Mouse (Mus musculus) gastrocnemius, adult 18-20 months (tissue): Measurements from ENCODE around the gene Map4k5. TPM values are rescaled to one million over a fixed set of nuclear protein-coding genes. Genes with fewer than 3 reads are reported as not detected.

Experiments used
- DNase-seq: peaks from one replicate; pipeline ENCODE4 v3.0.0; 2021; ENCODE audit warnings: low spot score
- total RNA-seq, 2 experiments: library from RNA; stranded (reverse); gene quantifications; 2 replicates each; pipeline ENCODE4 v1.2.3; 2021

Map4k5 gene
- total RNA-seq, 2 experiments from 2014 or later = 21.9 to 23.2 TPM

GRCm38 (mm10) chr12:69845722-69846121 lies 47.3 kb downstream of the Map4k5 start:
- no peak for DNase-seq

- DNase-seq = no peak
These were observed 49.2 kb downstream of the Map4k5 start for GRCm38 (mm10) chr12:69843531-69844445.

GRCm38 (mm10) chr12:69838376-69838775 lies 54.6 kb downstream of the Map4k5 start:
- no peak for DNase-seq

DNA sequence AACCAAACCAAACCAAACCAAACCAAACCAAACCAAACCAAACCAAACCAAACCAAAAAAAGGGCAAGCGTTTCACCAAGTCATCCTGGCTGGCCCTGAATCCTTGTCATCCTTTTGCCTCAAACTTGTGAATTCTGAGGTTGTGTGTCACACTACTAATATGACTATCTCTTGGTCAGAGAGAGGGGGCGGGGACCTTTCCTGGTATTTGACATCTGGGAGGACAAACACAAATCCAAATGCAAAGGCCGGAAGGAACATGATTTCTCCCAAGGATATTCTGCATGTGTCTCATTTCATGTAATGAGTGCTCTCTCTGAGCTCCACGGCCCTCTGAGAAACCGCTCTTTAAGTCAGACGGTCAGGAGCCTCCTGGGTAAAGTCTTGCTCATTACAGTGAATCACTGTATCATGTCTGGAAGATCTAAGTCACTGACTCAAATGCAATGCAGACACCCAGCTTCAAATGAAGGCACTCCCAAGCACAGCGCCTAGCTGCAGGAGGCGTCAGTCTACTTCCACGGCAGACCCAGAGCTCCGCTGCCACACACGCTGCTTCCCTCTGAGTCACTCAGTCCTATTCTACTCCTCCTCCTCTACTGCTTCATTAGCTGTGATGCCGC lies 58.9 kb downstream of the Map4k5 start:
- DNase-seq = no peak

DNA sequence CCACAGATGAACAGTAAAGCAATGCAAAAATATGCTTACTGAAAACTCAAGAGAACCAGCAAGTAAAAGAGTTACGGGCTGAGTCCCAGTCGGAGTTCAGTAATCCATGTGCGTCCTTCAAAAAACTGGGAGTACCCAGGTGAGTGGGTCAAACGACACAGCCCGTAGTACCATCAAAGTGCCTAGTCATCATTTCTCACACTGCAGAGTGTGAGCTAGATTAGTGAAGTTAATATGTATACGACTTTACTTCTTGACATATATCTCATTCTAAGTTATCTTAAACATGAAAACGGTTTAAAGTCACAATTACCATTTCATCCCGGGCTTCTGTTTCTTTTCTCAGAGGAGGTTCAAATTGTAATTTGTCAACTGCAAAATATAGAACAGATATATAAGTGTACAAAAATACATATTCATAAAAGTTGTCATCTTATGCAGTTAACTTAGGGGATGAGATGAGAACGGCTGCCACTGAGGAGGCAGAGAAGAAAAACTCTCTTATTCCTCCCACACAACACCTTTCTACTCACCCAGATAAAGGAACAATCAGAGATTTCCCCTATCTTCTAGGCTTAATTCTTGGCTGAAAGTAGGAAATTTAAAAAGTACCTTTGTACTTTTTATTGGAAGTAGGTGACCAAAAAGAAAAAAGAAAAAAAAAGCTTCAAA lies 61.6 kb downstream of the Map4k5 start:
- DNase-seq = no peak

DNA sequence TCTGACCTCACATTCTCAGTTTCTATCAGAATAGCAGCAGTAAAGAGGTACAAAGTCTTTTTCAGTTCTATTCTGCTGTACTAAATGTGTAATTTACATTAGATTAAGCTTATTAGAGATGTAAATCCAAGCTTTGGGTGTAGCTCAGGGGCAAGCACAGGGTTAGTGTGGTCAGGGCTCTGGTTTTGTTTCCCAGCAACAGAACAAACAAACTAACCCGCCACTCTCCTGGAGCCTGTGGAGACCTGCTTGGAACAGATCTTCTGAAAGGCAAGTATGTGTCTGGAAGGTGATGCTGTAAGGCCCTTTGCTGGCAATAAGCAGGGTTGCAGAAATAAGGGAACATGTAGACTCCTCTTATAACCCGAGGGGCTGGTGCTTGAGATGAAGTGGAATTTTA lies 64.8 kb downstream of the Map4k5 start:
- DNase-seq = no peak

GRCm38 (mm10) chr12:69824881-69825597 lies 68.0 kb downstream of the Map4k5 start:
- no peak for DNase-seq

DNA sequence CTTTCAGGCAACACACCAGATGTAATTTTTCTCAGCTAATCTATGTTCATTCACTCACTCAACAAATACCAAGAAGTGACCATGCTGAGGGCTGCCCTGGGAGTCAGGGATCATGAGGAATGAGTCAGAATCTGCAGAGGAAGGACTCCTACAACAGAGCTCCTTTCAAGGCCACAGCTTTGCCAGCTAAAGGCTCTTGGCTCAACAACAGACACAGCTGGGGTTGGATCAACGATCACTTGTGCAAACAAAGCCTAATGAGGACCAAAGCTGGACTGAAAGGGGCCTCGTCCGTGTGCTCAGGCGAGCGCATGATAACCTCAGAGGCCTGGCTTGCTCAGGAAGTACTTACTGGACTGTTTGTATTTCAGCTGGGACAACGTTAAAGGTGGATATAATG lies 78.7 kb downstream of the Map4k5 start:
- peak; percentile 36 for DNase-seq

GRCm38 (mm10) chr12:69813596-69813995 lies 79.4 kb downstream of the Map4k5 start:
- no peak for DNase-seq

DNA sequence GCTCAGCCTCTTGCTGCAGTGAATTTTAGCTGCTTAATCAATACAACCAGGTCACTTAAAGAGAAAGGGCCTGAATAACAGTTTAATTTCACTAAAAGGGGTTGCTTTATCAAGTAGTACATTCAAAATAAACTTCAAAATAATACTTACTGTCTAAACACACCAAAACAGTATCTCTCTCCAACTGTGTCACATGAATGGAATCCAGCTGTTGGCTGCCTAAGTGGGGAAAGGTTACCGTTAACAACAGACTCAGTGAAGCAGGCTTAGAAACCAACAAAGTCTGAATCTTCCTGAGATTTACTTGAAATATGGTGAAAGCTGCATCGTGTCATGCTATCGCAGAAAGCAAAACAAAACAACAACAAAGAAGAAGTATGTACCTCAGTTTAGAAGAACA lies 80.0 kb downstream of the Map4k5 start:
- peak; percentile 25 for DNase-seq

DNA sequence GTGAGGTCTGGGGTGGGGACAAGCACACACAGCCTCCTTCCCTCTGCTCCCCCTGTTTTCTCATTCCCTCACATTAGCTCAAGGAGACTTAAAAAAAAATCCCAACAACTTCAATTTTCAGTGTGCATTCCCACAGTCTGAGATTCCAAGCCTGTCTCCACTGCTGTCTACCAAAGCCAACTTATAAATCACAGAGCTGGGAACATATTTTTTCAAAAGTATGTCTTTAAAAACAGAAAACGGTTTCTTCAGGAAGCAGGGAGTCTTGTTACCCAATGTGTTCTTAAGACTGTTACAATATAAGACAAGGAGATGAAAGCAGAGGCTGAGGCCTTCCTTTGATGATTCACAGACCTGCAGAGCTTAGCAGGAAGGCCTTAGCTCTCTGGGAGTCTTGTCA lies 81.0 kb downstream of the Map4k5 start:
- DNase-seq = no peak

- DNase-seq = no peak
These were observed 83.6 kb downstream of the Map4k5 start for GRCm38 (mm10) chr12:69809439-69809838.

GRCm38 (mm10) chr12:69807399-69807985 lies 85.5 kb downstream of the Map4k5 start:
- DNase-seq = no peak

- no peak for DNase-seq
These were observed 87.9 kb downstream of the Map4k5 start for GRCm38 (mm10) chr12:69805148-69805547.

GRCm38 (mm10) chr12:69804393-69805070 lies 88.5 kb downstream of the Map4k5 start:
- no peak for DNase-seq

GRCm38 (mm10) chr12:69803196-69803595 lies 89.8 kb downstream of the Map4k5 start:
- no peak for DNase-seq

- DNase-seq = no peak
These were observed 92.4 kb downstream of the Map4k5 start for GRCm38 (mm10) chr12:69800586-69800985.

DNA sequence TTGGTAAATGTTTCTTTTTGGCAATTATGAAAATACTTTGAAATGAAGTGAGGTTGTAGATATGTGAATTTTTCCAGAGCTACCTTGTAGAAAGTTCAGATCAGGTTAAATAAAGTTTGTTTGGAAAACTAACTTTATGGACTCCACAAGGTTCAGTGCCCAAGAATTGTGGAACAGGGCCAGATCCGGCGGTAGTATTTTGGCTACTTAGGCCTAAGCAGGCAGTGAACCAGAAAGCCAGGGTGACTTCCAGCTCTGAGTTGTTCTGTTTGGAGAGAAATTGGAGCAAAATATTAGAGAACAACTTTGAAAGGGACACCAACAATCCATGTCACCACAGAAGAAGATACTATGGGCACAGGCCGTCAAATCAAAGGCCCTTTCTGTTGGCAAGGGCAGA lies 96.7 kb downstream of the Map4k5 start:
- no peak for DNase-seq

DNA sequence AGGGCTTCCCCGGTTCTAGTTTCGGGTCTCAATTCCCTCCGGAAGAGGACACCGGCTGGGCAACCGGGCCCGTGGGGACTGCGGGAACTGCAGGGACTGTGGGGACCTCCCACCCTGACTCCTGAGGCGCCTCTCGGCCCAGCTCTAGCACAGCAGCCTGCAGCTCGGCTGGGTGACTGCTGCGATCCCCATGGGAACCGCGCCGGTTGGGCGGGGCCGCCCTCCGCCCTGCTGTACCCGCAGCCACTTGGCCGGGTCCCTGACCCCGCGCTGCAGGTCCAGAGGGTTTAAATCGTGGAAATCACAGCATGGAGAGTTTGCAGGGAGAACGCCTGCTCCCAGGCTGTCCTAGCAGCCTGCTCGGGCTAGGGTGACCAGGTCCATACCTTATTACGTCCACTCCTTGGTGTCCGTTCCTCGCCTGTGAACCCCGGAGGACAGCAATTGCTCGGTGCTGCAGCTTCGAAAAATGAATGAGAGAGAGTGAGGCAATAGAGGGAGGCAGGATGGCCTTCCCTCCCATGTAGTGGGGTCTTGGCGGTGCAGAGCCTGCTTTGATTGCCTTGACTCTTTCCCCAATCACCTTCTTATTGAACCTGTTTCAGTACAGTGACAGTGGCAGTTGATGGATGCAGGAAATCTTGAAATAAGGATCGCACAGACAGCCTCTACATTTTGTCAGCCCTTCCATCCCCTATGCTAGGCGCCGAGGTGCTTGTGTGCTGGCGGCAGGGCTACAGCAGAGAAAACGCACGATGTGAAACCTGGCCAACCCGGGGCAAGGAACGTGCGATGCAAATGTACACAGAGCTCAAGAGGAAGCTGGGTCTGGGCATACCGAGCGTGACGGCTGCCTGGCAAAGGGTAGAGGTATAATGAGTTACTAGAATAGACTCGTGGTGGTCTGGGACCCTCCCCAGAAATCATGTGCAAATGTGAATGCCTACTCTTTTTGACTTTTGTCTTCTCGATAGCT lies 102.2 kb downstream of the Map4k5 start, which contains the start of gene Cdkl1:
Cdkl1 (minus strand) TSS at position 738 of the 976 bp plus-strand sequence.
- DNase-seq = peak; percentile 42
